Mouse (Mus musculus): ENCODE measurements around the gene Plekhn1. TPM values are rescaled to one million over a fixed set of nuclear protein-coding genes. Genes with fewer than 3 reads are reported as not detected.

The Plekhn1 gene
- total RNA-seq, 2 experiments from 2014 or later: 10.5 to 10.6 TPM

- DNase-seq (ENCODE audit: low spot score): no peak
- intact Hi-C loops (cut with DNase I): no loop called here
Measured at GRCm38 (mm10) chr4:156216196-156216595, 18.5 kb downstream of the Plekhn1 start.

GRCm38 (mm10) chr4:156215649-156216048 lies 19.0 kb downstream of the Plekhn1 start, which contains the start of gene Perm1:
TSS of gene Perm1 (plus strand) at chr4:156215868.
- no peak for DNase-seq (ENCODE audit: low spot score)
- intact Hi-C loops (cut with DNase I): no loop called here

GRCm38 (mm10) chr4:156213134-156213533 lies 21.5 kb downstream of the Plekhn1 start:
- intact Hi-C loops (cut with DNase I): no loop called here
- DNase-seq (ENCODE audit: low spot score): no peak

GRCm38 (mm10) chr4:156209963-156210635 lies 24.6 kb downstream of the Plekhn1 start:
- no peak for DNase-seq (ENCODE audit: low spot score)
- intact Hi-C loops (cut with DNase I): no loop called here

- intact Hi-C loops (cut with DNase I): no loop called here
- no peak for DNase-seq (ENCODE audit: low spot score)
Measured at GRCm38 (mm10) chr4:156208872-156209271, 25.8 kb downstream of the Plekhn1 start.

- intact Hi-C loops (cut with DNase I): loop anchor here (2.0 kb wide), 1 partner anchor 31 kb away; the partner anchor contains the start of gene Plekhn1
Measured at GRCm38 (mm10) chr4:156203413-156204131, 31.1 kb downstream of the Plekhn1 start.

GRCm38 (mm10) chr4:156203001-156203412 lies 31.6 kb downstream of the Plekhn1 start, which contains the start of gene AW011738:
TSS of gene AW011738 (plus strand) at chr4:156203304.
- intact Hi-C loops (cut with DNase I): loop anchor here (2.0 kb wide), 1 partner anchor 32 kb away; the partner anchor contains the start of gene Plekhn1
- DNase-seq (ENCODE audit: low spot score): peak; percentile 69

More at GRCm38 (mm10) chr4:156203413-156204131, 31.1 kb downstream of the Plekhn1 start:
- no peak for DNase-seq (ENCODE audit: low spot score)

GRCm38 (mm10) chr4:156202462-156202893 lies 32.2 kb downstream of the Plekhn1 start:
- DNase-seq (ENCODE audit: low spot score): no peak
- intact Hi-C loops (cut with DNase I): loop anchor here (2.0 kb wide), 1 partner anchor 32 kb away; the partner anchor contains the start of gene Plekhn1

- intact Hi-C loops (cut with DNase I): no loop called here
- no peak for DNase-seq (ENCODE audit: low spot score)
Measured at GRCm38 (mm10) chr4:156200623-156201475, 33.8 kb downstream of the Plekhn1 start, which contains the start of gene Isg15. TSS of gene Isg15 (minus strand) at chr4:156200818.

- intact Hi-C loops (cut with DNase I): loop anchor here (2.0 kb wide), 1 partner anchor 87 kb away; no protein-coding TSS in a partner anchor
- peak; percentile 84 for DNase-seq (ENCODE audit: low spot score)
Measured at GRCm38 (mm10) chr4:156197829-156198205, 36.8 kb downstream of the Plekhn1 start.

- intact Hi-C loops (cut with DNase I): loop anchor here (2.0 kb wide), 1 partner anchor 86 kb away; no protein-coding TSS in a partner anchor
- DNase-seq (ENCODE audit: low spot score): peak; percentile 59
Measured at GRCm38 (mm10) chr4:156197131-156197828, 37.4 kb downstream of the Plekhn1 start, which contains the start of gene Agrn. TSS of gene Agrn (minus strand) at chr4:156197488.

- peak; percentile 40 for DNase-seq (ENCODE audit: low spot score)
- intact Hi-C loops (cut with DNase I): loop anchor here (2.0 kb wide), 1 partner anchor 85 kb away; no protein-coding TSS in a partner anchor
Measured at GRCm38 (mm10) chr4:156195927-156196870, 38.5 kb downstream of the Plekhn1 start.

GRCm38 (mm10) chr4:156194346-156194745 lies 40.3 kb downstream of the Plekhn1 start:
- intact Hi-C loops (cut with DNase I): no loop called here
- DNase-seq (ENCODE audit: low spot score): no peak

- DNase-seq (ENCODE audit: low spot score): no peak
- intact Hi-C loops (cut with DNase I): no loop called here
Measured at GRCm38 (mm10) chr4:156193906-156194305, 40.8 kb downstream of the Plekhn1 start.

GRCm38 (mm10) chr4:156193200-156193590 lies 41.5 kb downstream of the Plekhn1 start:
- intact Hi-C loops (cut with DNase I): no loop called here
- no peak for DNase-seq (ENCODE audit: low spot score)

- intact Hi-C loops (cut with DNase I): no loop called here
- no peak for DNase-seq (ENCODE audit: low spot score)
Measured at GRCm38 (mm10) chr4:156192421-156193199, 42.0 kb downstream of the Plekhn1 start.

- intact Hi-C loops (cut with DNase I): no loop called here
- no peak for DNase-seq (ENCODE audit: low spot score)
Measured at GRCm38 (mm10) chr4:156188811-156189323, 45.8 kb downstream of the Plekhn1 start.

Data from heart, postnatal 25 days (tissue).